Mouse (Mus musculus): ENCODE results near the gene Acvr1b.

DNA sequence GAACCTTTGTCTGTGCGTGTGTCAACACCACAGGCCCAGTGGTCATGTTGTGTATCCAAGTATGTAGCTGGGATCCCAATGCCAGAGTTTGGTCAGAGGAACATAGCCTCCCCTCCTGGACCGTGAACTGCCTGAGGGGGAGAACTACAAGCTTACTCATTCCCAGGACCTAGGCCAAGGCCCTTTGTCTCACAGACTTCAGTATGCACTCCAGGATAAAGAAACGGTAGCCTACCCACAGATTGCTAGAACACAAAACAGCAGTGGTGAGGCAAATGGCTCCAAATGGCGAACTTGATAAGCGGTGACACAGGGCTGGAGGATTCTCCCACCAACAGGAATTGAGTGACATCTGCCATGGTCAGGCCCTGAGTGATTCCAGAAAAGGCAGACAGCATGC, 10.0 kb upstream of the Acvr1b start:
- no peak for TF ChIP-seq POLR2A (IDR thresholded peaks at IDR 0.05; ENCODE audit: borderline replicate concordance, insufficient read depth, low read length)
- no peak for TF ChIP-seq CTCF (IDR thresholded peaks at IDR 0.05; ENCODE audit: borderline replicate concordance, insufficient read depth, low read depth, low read length)
